Mouse (Mus musculus) kidney, adult 2 months (tissue): ENCODE results near the gene Arhgap21.

Experiments used
- CTCF ChIP-seq: fragments of 200-500 bp; conservative IDR thresholded peaks from 2 replicates; pipeline ENCODE4 v1.5.1; 2011; ENCODE audit warnings: low read depth, mild to moderate bottlenecking, control low read depth, low read length, moderate library complexity, mixed read lengths; ENCODE audit not compliant: insufficient read depth, insufficient read length
- POLR2A ChIP-seq: fragments of 200-500 bp; IDR thresholded peaks from one replicate; pipeline ENCODE4 v1.6.1; 2011; ENCODE audit warnings: low read depth, low read length, control low read depth

DNA sequence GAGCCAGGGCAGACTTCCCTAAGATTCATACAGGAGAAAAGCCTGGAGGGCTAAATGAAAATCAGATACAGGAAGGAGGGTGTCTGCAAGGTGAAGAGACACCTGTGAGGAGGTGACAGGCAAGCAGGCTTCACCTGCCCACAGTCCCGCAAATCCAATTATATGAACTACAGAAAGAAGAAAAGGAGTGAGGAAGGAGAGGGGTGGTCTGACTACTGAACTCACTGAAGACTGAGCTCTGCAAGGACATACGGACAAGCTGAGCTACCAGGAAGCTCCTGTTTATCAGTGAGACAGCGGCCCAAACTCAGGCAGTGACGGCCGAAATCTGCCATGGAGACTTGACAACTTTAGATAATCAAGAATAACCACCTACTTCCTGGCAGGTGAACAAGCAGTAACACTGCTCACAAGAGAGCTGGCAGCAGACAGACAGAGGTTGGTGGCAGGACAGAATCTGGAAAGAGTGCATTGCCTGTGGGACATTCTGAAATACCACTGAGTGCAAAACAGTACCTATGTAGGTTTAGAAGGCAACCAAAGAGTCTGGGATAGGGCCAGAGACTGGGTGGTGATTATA lies 5.4 kb downstream of the Arhgap21 start:
- no peak for TF ChIP-seq CTCF
- TF ChIP-seq POLR2A: no peak
